Mouse (Mus musculus) forebrain, embryonic 15.5 days (tissue): ENCODE results near the gene Gca. TPM values are rescaled to one million over a fixed set of nuclear protein-coding genes. Genes with fewer than 3 reads are reported as not detected.
A peak's percentile ranks its signal among the peaks of the same experiment; 100 is the strongest.

ENCODE experiments used
- ATAC-seq: fragments of 200-750 bp; cut with Nextera tagmentation; replicated peaks from 2 replicates; pipeline ENCODE4 v1.8.0; 2017; ENCODE audit warnings: mild to moderate bottlenecking, moderate TSS enrichment, moderate library complexity
- H3K27ac ChIP-seq: fragments of 300-500 bp; sonication (generic); replicated peaks from 2 replicates; pipeline ENCODE4 v1.5.1; 2015; ENCODE audit warnings: mild to moderate bottlenecking, inconsistent platforms
- H3K27me3 ChIP-seq: fragments of 300-500 bp; sonication (generic); 2 replicates; pipeline ENCODE4 v1.6.1; 2015; ENCODE audit warnings: inconsistent platforms
- H3K36me3 ChIP-seq: fragments of 300-500 bp; sonication (generic); 2 replicates; pipeline ENCODE4 v1.6.1; 2015; ENCODE audit warnings: mild to moderate bottlenecking, inconsistent platforms
- H3K4me1 ChIP-seq: fragments of 300-500 bp; sonication (generic); 2 replicates; pipeline ENCODE4 v1.6.1; 2015; ENCODE audit warnings: inconsistent platforms
- H3K4me2 ChIP-seq: fragments of 300-500 bp; sonication (generic); replicated peaks from 2 replicates; pipeline ENCODE4 v1.6.1; 2015; ENCODE audit warnings: mild to moderate bottlenecking, inconsistent platforms
- H3K4me3 ChIP-seq: fragments of 300-500 bp; sonication (generic); 2 replicates; pipeline ENCODE4 v1.5.1; 2015; ENCODE audit warnings: mild to moderate bottlenecking, inconsistent platforms
- H3K9ac ChIP-seq: fragments of 300-500 bp; sonication (generic); replicated peaks from 2 replicates; pipeline ENCODE4 v1.6.1; 2015; ENCODE audit warnings: mild to moderate bottlenecking, inconsistent platforms
- H3K9me3 ChIP-seq: fragments of 300-500 bp; sonication (generic); 2 replicates; pipeline ENCODE4 v1.6.1; 2016; ENCODE audit warnings: inconsistent platforms
- WGBS: fragments of 180-500 bp; shearing (Covaris S2); methylation state at CpG from one replicate; pipeline ENCODE4 v1.1.7; 2015; ENCODE audit warnings: mixed read lengths; 5-methylcytosine and 5-hydroxymethylcytosine counted together
- polyA plus RNA-seq: library from polyadenylated mRNA; unstranded; fragments of >200 nt; fragmentation: Nextera tagmentation; extraction: Ambion mirVana; gene quantifications from 2 replicates; pipeline ENCODE4 v1.2.1, GENCODE M21; 2015

Gene Gca
- polyA plus RNA-seq, result 9.4 and 10.2 TPM in 2 replicates

- no peak within 1 kb of the TSS for H3K27ac ChIP-seq
- peak within 1 kb of the TSS; percentile 79 for H3K4me3 ChIP-seq
- no peaks in the 10 kb centered on the region for H3K27me3 ChIP-seq
- no peaks in the 10 kb centered on the region for H3K36me3 ChIP-seq
- peak within 1 kb of the TSS; percentile 67 for H3K9ac ChIP-seq
- no peaks in the 10 kb centered on the region for H3K9me3 ChIP-seq
- ATAC-seq, result peak; percentile 97
- H3K4me2 ChIP-seq, result peak within 1 kb of the TSS; percentile 93
- H3K4me1 ChIP-seq, result peaks cover 9% of the 10 kb centered on the region; the same call in 1 of the 2 replicates
- under 1% methylated on average over 43 of the region's 43 CpGs for whole genome bisulfite sequencing
These were observed at the start of gene Gca for GRCm38 (mm10) chr2:62664135-62664670. Gca (plus strand) TSS chr2:62664285.

GRCm38 (mm10) chr2:62618934-62619341 lies 45.1 kb upstream of the Gca start:
- no peaks in the 10 kb centered on the region for H3K36me3 ChIP-seq
- H3K4me2 ChIP-seq, result no peak overlapping the region
- no peak overlapping the region for H3K27ac ChIP-seq
- H3K27me3 ChIP-seq, result no peaks in the 10 kb centered on the region
- ATAC-seq, result no peak
- 91% methylated on average over 7 of the region's 7 CpGs for WGBS
- H3K4me3 ChIP-seq, result no peak overlapping the region
- H3K9me3 ChIP-seq, result no peaks in the 10 kb centered on the region
- H3K9ac ChIP-seq, result no peak overlapping the region
- H3K4me1 ChIP-seq, result peaks cover 10% of the 10 kb centered on the region; the same call in 1 of the 2 replicates

- no peaks in the 10 kb centered on the region for H3K36me3 ChIP-seq
- no peak overlapping the region for H3K9ac ChIP-seq
- no peak overlapping the region for H3K4me2 ChIP-seq
- H3K4me3 ChIP-seq, result no peak overlapping the region
- H3K27me3 ChIP-seq, result no peaks in the 10 kb centered on the region
- no peak for ATAC-seq
- peaks cover 10% of the 10 kb centered on the region; the same call in 1 of the 2 replicates for H3K4me1 ChIP-seq
- no peak overlapping the region for H3K27ac ChIP-seq
- WGBS, result 66% methylated on average over 2 of the region's 2 CpGs
- no peaks in the 10 kb centered on the region for H3K9me3 ChIP-seq
These were observed 44.4 kb upstream of the Gca start for GRCm38 (mm10) chr2:62619679-62620078.

GRCm38 (mm10) chr2:62623024-62623441 lies 41.1 kb upstream of the Gca start:
- H3K36me3 ChIP-seq, result no peaks in the 10 kb centered on the region
- H3K27ac ChIP-seq, result no peak overlapping the region
- H3K4me2 ChIP-seq, result no peak overlapping the region
- H3K4me1 ChIP-seq, result peaks cover 10% of the 10 kb centered on the region; the same call in 1 of the 2 replicates
- ATAC-seq, result no peak
- no peaks in the 10 kb centered on the region for H3K9me3 ChIP-seq
- WGBS, result 42% methylated on average over 8 of the region's 8 CpGs
- H3K27me3 ChIP-seq, result no peaks in the 10 kb centered on the region
- no peak overlapping the region for H3K9ac ChIP-seq
- H3K4me3 ChIP-seq, result no peak overlapping the region

- WGBS, result 6% methylated on average over 5 of the region's 5 CpGs
- Histone ChIP-seq H3K27me3 (no peaks in the 10 kb centered on the region), H3K9ac (no peak overlapping the region), H3K36me3 (no peaks in the 10 kb centered on the region), H3K4me3 (no peak overlapping the region), H3K27ac (no peak overlapping the region), H3K4me2 (no peak overlapping the region), H3K4me1 (peaks cover 8% of the 10 kb centered on the region; the same call in 1 of the 2 replicates), H3K9me3 (no peaks in the 10 kb centered on the region)
- no peak for ATAC-seq
These were observed 36.4 kb upstream of the Gca start for GRCm38 (mm10) chr2:62627728-62628127.

GRCm38 (mm10) chr2:62628356-62628755 lies 35.7 kb upstream of the Gca start:
- no peak overlapping the region for H3K4me3 ChIP-seq

GRCm38 (mm10) chr2:62630446-62630845 lies 33.6 kb upstream of the Gca start:
- Histone ChIP-seq H3K9me3 (no peaks in the 10 kb centered on the region), H3K4me2 (no peak overlapping the region), H3K27me3 (no peaks in the 10 kb centered on the region), H3K9ac (no peak overlapping the region), H3K4me1 (no peaks in the 10 kb centered on the region), H3K27ac (no peak overlapping the region), H3K4me3 (no peak overlapping the region), H3K36me3 (no peaks in the 10 kb centered on the region)
- ATAC-seq, result peak; percentile 52; the same call in 1 of the 2 replicates
- WGBS, result 24% methylated on average over 6 of the region's 6 CpGs

More at GRCm38 (mm10) chr2:62628356-62628755, 35.7 kb upstream of the Gca start:
- 78% methylated on average over 5 of the region's 5 CpGs for WGBS
- no peak for ATAC-seq
- Histone ChIP-seq H3K27ac (no peak overlapping the region), H3K36me3 (no peaks in the 10 kb centered on the region), H3K9me3 (no peaks in the 10 kb centered on the region), H3K9ac (no peak overlapping the region), H3K27me3 (no peaks in the 10 kb centered on the region), H3K4me2 (no peak overlapping the region), H3K4me1 (peaks cover 3% of the 10 kb centered on the region; the same call in 1 of the 2 replicates)

- Histone ChIP-seq H3K9me3 (no peaks in the 10 kb centered on the region), H3K4me3 (no peak overlapping the region), H3K27ac (no peak overlapping the region), H3K4me2 (no peak overlapping the region), H3K4me1 (peaks cover 9% of the 10 kb centered on the region), H3K36me3 (no peaks in the 10 kb centered on the region), H3K27me3 (no peaks in the 10 kb centered on the region), H3K9ac (no peak overlapping the region)
- ATAC-seq, result no peak
- 91% methylated on average over 2 of the region's 2 CpGs for WGBS
These were observed 24.2 kb upstream of the Gca start for GRCm38 (mm10) chr2:62639869-62640268.

GRCm38 (mm10) chr2:62643405-62644305 lies 20.4 kb upstream of the Gca start:
- WGBS, result 35% methylated on average over 21 of the region's 21 CpGs
- ATAC-seq, result peak; percentile 46
- H3K9ac ChIP-seq, result no peak overlapping the region

GRCm38 (mm10) chr2:62644891-62645290 lies 19.2 kb upstream of the Gca start:
- peaks cover 28% of the 10 kb centered on the region for H3K4me1 ChIP-seq
- no peak overlapping the region for H3K4me3 ChIP-seq
- no peak for ATAC-seq
- no peaks in the 10 kb centered on the region for H3K36me3 ChIP-seq
- H3K9ac ChIP-seq, result no peak overlapping the region
- H3K4me2 ChIP-seq, result no peak overlapping the region
- no peaks in the 10 kb centered on the region for H3K9me3 ChIP-seq
- WGBS, result 91% methylated on average over 5 of the region's 5 CpGs
- no peaks in the 10 kb centered on the region for H3K27me3 ChIP-seq
- H3K27ac ChIP-seq, result no peak overlapping the region

More at GRCm38 (mm10) chr2:62643405-62644305, 20.4 kb upstream of the Gca start:
- Histone ChIP-seq H3K4me3 (no peak overlapping the region), H3K4me1 (peaks cover 28% of the 10 kb centered on the region), H3K27me3 (no peaks in the 10 kb centered on the region), H3K9me3 (no peaks in the 10 kb centered on the region), H3K36me3 (no peaks in the 10 kb centered on the region), H3K4me2 (0 out of 2 replicates have a peak overlapping the region, but pooled peaks have one; percentile 11), H3K27ac (no peak overlapping the region)

GRCm38 (mm10) chr2:62645475-62645874 lies 18.6 kb upstream of the Gca start:
- Histone ChIP-seq H3K27ac (no peak overlapping the region), H3K9ac (no peak overlapping the region; the same call in 1 of the 2 replicates), H3K27me3 (no peaks in the 10 kb centered on the region), H3K9me3 (no peaks in the 10 kb centered on the region), H3K4me2 (peak overlapping the region; percentile 67), H3K36me3 (no peaks in the 10 kb centered on the region), H3K4me1 (peaks cover 28% of the 10 kb centered on the region), H3K4me3 (peak overlapping the region; percentile 42)
- peak; percentile 27 for ATAC-seq
- 47% methylated on average over 12 of the region's 12 CpGs for WGBS

GRCm38 (mm10) chr2:62646014-62646645 lies 18.0 kb upstream of the Gca start, which contains the start of gene Ifih1:
Ifih1 (minus strand) TSS chr2:62646255.
- H3K9ac ChIP-seq, result peak within 1 kb of the TSS; percentile 32
- no peaks in the 10 kb centered on the region for H3K9me3 ChIP-seq
- H3K4me3 ChIP-seq, result peak within 1 kb of the TSS; percentile 42
- H3K27ac ChIP-seq, result no peak within 1 kb of the TSS
- peak within 1 kb of the TSS; percentile 67 for H3K4me2 ChIP-seq
- ATAC-seq, result peak; percentile 81
- H3K27me3 ChIP-seq, result no peaks in the 10 kb centered on the region
- under 1% methylated on average over 30 of the region's 30 CpGs for WGBS
- no peaks in the 10 kb centered on the region for H3K36me3 ChIP-seq
- H3K4me1 ChIP-seq, result peaks cover 28% of the 10 kb centered on the region
